Mouse (Mus musculus): ENCODE results near the gene Fbxo7. TPM values are rescaled to one million over a fixed set of nuclear protein-coding genes. Genes with fewer than 3 reads are reported as not detected.
"Not testable (repeated sequence)": the region's sequence is repeated elsewhere in the genome, so short reads cannot be mapped to it uniquely, and the experiment has no call there.

Gene Fbxo7
- polyA plus RNA-seq, 1 experiment = 38.2 TPM

GRCm38 (mm10) chr10:86010636-86011035 lies 11.1 kb upstream of the Fbxo7 start:
- H3K4me3 ChIP-seq (ENCODE audit: insufficient read depth, low read length) = no peak overlapping the region
- no peak for TF ChIP-seq POLR2A (IDR thresholded peaks at IDR 0.05; ENCODE audit: extremely low read depth, insufficient read depth, low read length)
- no peak for TF ChIP-seq CTCF (IDR thresholded peaks at IDR 0.05; ENCODE audit: extremely low read depth, insufficient read depth, low read length)
- no peak overlapping the region for H3K27ac ChIP-seq (ENCODE audit: insufficient read depth, low read length)
- no peaks in the 10 kb centered on the region for H3K4me1 ChIP-seq (ENCODE audit: control insufficient read depth, insufficient read depth, low read length)

GRCm38 (mm10) chr10:86011172-86011571 lies 10.6 kb upstream of the Fbxo7 start:
- no peaks in the 10 kb centered on the region for H3K4me1 ChIP-seq (ENCODE audit: control insufficient read depth, insufficient read depth, low read length)
- H3K4me3 ChIP-seq (ENCODE audit: insufficient read depth, low read length) = no peak overlapping the region
- TF ChIP-seq CTCF (IDR thresholded peaks at IDR 0.05; ENCODE audit: extremely low read depth, insufficient read depth, low read length) (no peak), POLR2A (IDR thresholded peaks at IDR 0.05; ENCODE audit: extremely low read depth, insufficient read depth, low read length) (no peak)
- no peak overlapping the region for H3K27ac ChIP-seq (ENCODE audit: insufficient read depth, low read length)

- H3K27ac ChIP-seq (ENCODE audit: insufficient read depth, low read length) = no peak within 1 kb of the TSS
- no peak within 1 kb of the TSS for H3K4me3 ChIP-seq (ENCODE audit: insufficient read depth, low read length)
- TF ChIP-seq CTCF (IDR thresholded peaks at IDR 0.05; ENCODE audit: extremely low read depth, insufficient read depth, low read length) (no peak), POLR2A (IDR thresholded peaks at IDR 0.05; ENCODE audit: extremely low read depth, insufficient read depth, low read length) (no peak)
- no peaks in the 10 kb centered on the region for H3K4me1 ChIP-seq (ENCODE audit: control insufficient read depth, insufficient read depth, low read length)
Measured at GRCm38 (mm10) chr10:86011781-86012180, 10.0 kb upstream of the Fbxo7 start, which contains the start of gene Bpifc. Gene Bpifc (minus strand): TSS chr10:86011895.

- TF ChIP-seq CTCF (IDR thresholded peaks at IDR 0.05; ENCODE audit: extremely low read depth, insufficient read depth, low read length) = no peak
- TF ChIP-seq POLR2A (IDR thresholded peaks at IDR 0.05; ENCODE audit: extremely low read depth, insufficient read depth, low read length) = no peak
- Histone ChIP-seq H3K27ac (ENCODE audit: insufficient read depth, low read length) (no peak overlapping the region), H3K4me1 (ENCODE audit: control insufficient read depth, insufficient read depth, low read length) (0 out of 2 replicates have a peak, but pooled peaks cover 2% of the 10 kb centered on the region), H3K4me3 (ENCODE audit: insufficient read depth, low read length) (no peak overlapping the region)
Measured at GRCm38 (mm10) chr10:86017781-86018180, 4.0 kb upstream of the Fbxo7 start.

GRCm38 (mm10) chr10:86018813-86019212 lies 3.0 kb upstream of the Fbxo7 start:
- Histone ChIP-seq H3K4me1 (ENCODE audit: control insufficient read depth, insufficient read depth, low read length) (0 out of 2 replicates have a peak, but pooled peaks cover 2% of the 10 kb centered on the region), H3K27ac (ENCODE audit: insufficient read depth, low read length) (no peak overlapping the region)
- TF ChIP-seq POLR2A (IDR thresholded peaks at IDR 0.05; ENCODE audit: extremely low read depth, insufficient read depth, low read length) = no peak
- no peak for TF ChIP-seq CTCF (IDR thresholded peaks at IDR 0.05; ENCODE audit: extremely low read depth, insufficient read depth, low read length)

GRCm38 (mm10) chr10:86021408-86021748 lies 394 bp upstream of the Fbxo7 start:
- TF ChIP-seq CTCF (IDR thresholded peaks at IDR 0.05; ENCODE audit: extremely low read depth, insufficient read depth, low read length) (no peak), POLR2A (IDR thresholded peaks at IDR 0.05; ENCODE audit: extremely low read depth, insufficient read depth, low read length) (no peak)
- peak overlapping the region; percentile 88; the same call in 1 of the 2 replicates for H3K4me3 ChIP-seq (ENCODE audit: insufficient read depth, low read length)
- H3K27ac ChIP-seq (ENCODE audit: insufficient read depth, low read length) = no peak overlapping the region
- 0 out of 2 replicates have a peak, but pooled peaks cover 2% of the 10 kb centered on the region for H3K4me1 ChIP-seq (ENCODE audit: control insufficient read depth, insufficient read depth, low read length)

More at GRCm38 (mm10) chr10:86018813-86019212, 3.0 kb upstream of the Fbxo7 start:
- H3K4me3 ChIP-seq (ENCODE audit: insufficient read depth, low read length) = no peak overlapping the region

- Histone ChIP-seq H3K4me1 (ENCODE audit: control insufficient read depth, insufficient read depth, low read length) (0 out of 2 replicates have a peak, but pooled peaks cover 2% of the 10 kb centered on the region), H3K27ac (ENCODE audit: insufficient read depth, low read length) (peak overlapping the region; percentile 94; the same call in 1 of the 2 replicates), H3K4me3 (ENCODE audit: insufficient read depth, low read length) (peak overlapping the region; percentile 88)
- TF ChIP-seq POLR2A (IDR thresholded peaks at IDR 0.05; ENCODE audit: extremely low read depth, insufficient read depth, low read length) (no peak), CTCF (IDR thresholded peaks at IDR 0.05; ENCODE audit: extremely low read depth, insufficient read depth, low read length) (no peak)
Measured at GRCm38 (mm10) chr10:86022474-86022816, 673 bp downstream of the Fbxo7 start.

- H3K27ac ChIP-seq (ENCODE audit: insufficient read depth, low read length) = no peak overlapping the region
- 0 out of 2 replicates have a peak, but pooled peaks cover 2% of the 10 kb centered on the region for H3K4me1 ChIP-seq (ENCODE audit: control insufficient read depth, insufficient read depth, low read length)
- TF ChIP-seq CTCF (IDR thresholded peaks at IDR 0.05; ENCODE audit: extremely low read depth, insufficient read depth, low read length) (no peak), POLR2A (IDR thresholded peaks at IDR 0.05; ENCODE audit: extremely low read depth, insufficient read depth, low read length) (no peak)
- H3K4me3 ChIP-seq (ENCODE audit: insufficient read depth, low read length) = peak overlapping the region; percentile 88; the same call in 1 of the 2 replicates
Measured at GRCm38 (mm10) chr10:86023149-86023548, 1.4 kb downstream of the Fbxo7 start.

GRCm38 (mm10) chr10:86025906-86026305 lies 4.1 kb downstream of the Fbxo7 start:
- TF ChIP-seq POLR2A (IDR thresholded peaks at IDR 0.05; ENCODE audit: extremely low read depth, insufficient read depth, low read length) = no peak
- Histone ChIP-seq H3K27ac (ENCODE audit: insufficient read depth, low read length) (no peak overlapping the region), H3K4me1 (ENCODE audit: control insufficient read depth, insufficient read depth, low read length) (peaks cover 2% of the 10 kb centered on the region; the same call in 1 of the 2 replicates), H3K4me3 (ENCODE audit: insufficient read depth, low read length) (no peak overlapping the region)

GRCm38 (mm10) chr10:86026354-86026753 lies 4.6 kb downstream of the Fbxo7 start:
- Histone ChIP-seq H3K27ac (ENCODE audit: insufficient read depth, low read length) (no peak overlapping the region), H3K4me1 (ENCODE audit: control insufficient read depth, insufficient read depth, low read length) (peaks cover 2% of the 10 kb centered on the region; the same call in 1 of the 2 replicates), H3K4me3 (ENCODE audit: insufficient read depth, low read length) (no peak overlapping the region)
- no peak for TF ChIP-seq POLR2A (IDR thresholded peaks at IDR 0.05; ENCODE audit: extremely low read depth, insufficient read depth, low read length)
- no peak for TF ChIP-seq CTCF (IDR thresholded peaks at IDR 0.05; ENCODE audit: extremely low read depth, insufficient read depth, low read length)

- H3K27ac ChIP-seq (ENCODE audit: insufficient read depth, low read length); H3K4me1 ChIP-seq (ENCODE audit: control insufficient read depth, insufficient read depth, low read length); H3K4me3 ChIP-seq (ENCODE audit: insufficient read depth, low read length): not testable (repeated sequence)
Measured at GRCm38 (mm10) chr10:86026807-86027206, 5.0 kb downstream of the Fbxo7 start.
